Mouse (Mus musculus) myocyte (in vitro differentiated cells): ENCODE measurements around the gene Polr1e. TPM values are rescaled to one million over a fixed set of nuclear protein-coding genes. Genes with fewer than 3 reads are reported as not detected.
"Not testable (repeated sequence)": the region's sequence is repeated elsewhere in the genome, so short reads cannot be mapped to it uniquely, and the experiment has no call there.

Experiments used
- H3K27me3 ChIP-seq: one replicate; pipeline ENCODE4 v1.6.1; 2011; ENCODE audit not compliant: control insufficient read depth, insufficient read depth, insufficient read length
- H3K36me3 ChIP-seq: one replicate; pipeline ENCODE4 v1.6.1; 2011; ENCODE audit not compliant: control insufficient read depth, insufficient read depth
- H3K4me2 ChIP-seq: one replicate; pipeline ENCODE4 v1.6.1; 2011; ENCODE audit warnings: low read depth, control low read depth
- H3K4me3 ChIP-seq: one replicate; pipeline ENCODE4 v1.5.1; 2011; ENCODE audit warnings: mild to moderate bottlenecking, control low read depth, moderate library complexity
- H3K79me2 ChIP-seq: one replicate; pipeline ENCODE4 v1.6.1; 2011; ENCODE audit not compliant: control insufficient read depth, insufficient read depth
- H3ac ChIP-seq: one replicate; pipeline ENCODE4 v1.6.1; 2011; ENCODE audit not compliant: control insufficient read depth, insufficient read length
- CEBPB ChIP-seq: IDR thresholded peaks from 2 replicates; pipeline ENCODE4 v1.6.1; 2011; ENCODE audit warnings: mild to moderate bottlenecking, moderate library complexity; ENCODE audit not compliant: poor library complexity, insufficient read depth, severe bottlenecking
- E2F4 ChIP-seq: IDR thresholded peaks from one replicate; pipeline ENCODE4 v1.6.1; 2011; ENCODE audit warnings: mild to moderate bottlenecking, control low read depth, moderate library complexity; ENCODE audit not compliant: insufficient read depth
- MAX ChIP-seq: IDR thresholded peaks from one replicate; pipeline ENCODE4 v1.6.1; 2011; ENCODE audit warnings: low read depth, mild to moderate bottlenecking, control low read depth
- MYOD1 ChIP-seq, 3 experiments: IDR thresholded peaks; one replicate each; pipeline ENCODE4 v1.6.1; 2011; ENCODE audit warnings: control low read depth in 2 of 3, low read depth in 2 of 3, mild to moderate bottlenecking in 2 of 3, moderate library complexity in 1 of 3; ENCODE audit not compliant: insufficient read length in 2 of 3, control insufficient read depth in 1 of 3
- MYOG ChIP-seq, 3 experiments: IDR thresholded peaks; one replicate each; pipeline ENCODE4 v1.6.1; 2011; ENCODE audit warnings: control low read depth in 2 of 3, low read depth in 2 of 3, mild to moderate bottlenecking in 2 of 3; ENCODE audit not compliant: insufficient read length in 2 of 3, control insufficient read depth in 1 of 3, insufficient read depth in 1 of 3
- POLR2A ChIP-seq: IDR thresholded peaks from one replicate; pipeline ENCODE4 v1.6.1; 2011; ENCODE audit warnings: low read depth, mild to moderate bottlenecking, control low read depth, moderate library complexity; ENCODE audit not compliant: insufficient read length
- POLR2AphosphoS2 ChIP-seq: IDR thresholded peaks from one replicate; pipeline ENCODE4 v1.6.1; 2011; ENCODE audit warnings: low read depth, control low read depth; ENCODE audit not compliant: insufficient read length
- REST ChIP-seq: IDR thresholded peaks from one replicate; pipeline ENCODE4 v1.6.1; 2011; ENCODE audit warnings: mild to moderate bottlenecking, control low read depth, moderate library complexity; ENCODE audit not compliant: insufficient read depth, insufficient read length
- SRF ChIP-seq: IDR thresholded peaks from one replicate; pipeline ENCODE4 v1.6.1; 2011; ENCODE audit warnings: low read depth; ENCODE audit not compliant: control insufficient read depth, insufficient read length
- TCF12 ChIP-seq: IDR thresholded peaks from one replicate; pipeline ENCODE4 v1.6.1; 2011; ENCODE audit warnings: mild to moderate bottlenecking, control low read depth; ENCODE audit not compliant: poor library complexity, insufficient read depth, severe bottlenecking
- TCF3 ChIP-seq: IDR thresholded peaks from one replicate; pipeline ENCODE4 v1.6.1; 2011; ENCODE audit warnings: low read depth, control low read depth; ENCODE audit not compliant: insufficient read length
- USF1 ChIP-seq: IDR thresholded peaks from one replicate; pipeline ENCODE4 v1.6.1; 2011; ENCODE audit warnings: low read depth, mild to moderate bottlenecking, control low read depth, moderate library complexity
- polyA plus RNA-seq: library from polyadenylated mRNA; unstranded; fragments of >200 nt; fragmentation: generic; extraction: Trizol; gene quantifications from one replicate; pipeline ENCODE4 v1.2.1, GENCODE M21; 2012; ENCODE audit warnings: missing spikeins

Polr1e gene
- polyA plus RNA-seq, 1 experiment = 18.8 TPM

DNA sequence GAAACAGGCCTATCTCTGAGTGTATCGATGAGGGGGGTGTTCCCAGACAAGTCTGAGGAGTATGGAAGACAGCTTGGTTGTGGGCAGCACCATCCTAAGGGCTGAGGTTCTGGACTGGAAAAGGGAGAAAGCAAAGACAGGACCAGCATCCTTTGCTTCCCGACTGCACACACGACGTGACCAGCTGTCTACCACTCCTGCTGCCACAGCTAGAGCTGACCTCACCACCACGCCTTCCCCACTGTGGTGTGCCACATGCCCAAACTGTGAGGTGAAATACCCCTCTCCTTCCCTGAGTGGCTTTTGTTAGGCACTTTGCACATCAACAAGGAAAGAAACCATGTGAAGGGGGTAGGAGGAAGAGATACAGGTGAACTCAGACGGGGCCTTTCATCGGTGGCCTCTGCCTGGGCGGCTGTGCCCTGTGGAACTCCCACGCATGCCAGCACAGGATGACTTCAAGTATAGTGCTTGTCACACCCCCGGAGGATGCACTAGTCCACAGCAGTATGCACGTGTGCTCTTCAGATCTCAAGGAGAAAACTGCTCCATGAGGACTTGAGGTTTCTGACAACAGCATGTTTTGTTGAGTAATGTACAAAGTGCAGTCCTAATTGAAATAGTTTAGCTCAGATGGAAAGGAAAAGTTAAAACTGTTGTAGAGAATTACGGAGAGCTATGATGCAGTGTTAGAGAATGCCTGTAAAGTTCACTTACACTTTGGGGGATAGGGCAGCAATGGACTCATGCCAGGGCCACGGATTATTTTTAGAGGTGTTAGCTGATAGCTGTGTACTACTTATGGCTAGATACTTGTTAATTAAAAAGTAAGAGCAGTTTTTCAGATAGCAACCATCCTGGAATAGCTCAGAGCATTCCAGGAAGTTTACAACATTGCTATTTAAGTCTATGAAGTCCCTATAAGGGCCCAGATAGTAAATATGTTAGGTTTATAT, 19.4 kb downstream of the Polr1e start:
- peak in 2 of 3 experiments; percentile 65 to 82 for TF ChIP-seq MYOG (IDR thresholded peaks at IDR 0.05; ENCODE audit: control insufficient read depth in 1 of 3, insufficient read depth in 1 of 3, insufficient read length in 2 of 3, low read depth in 2 of 3)
- TF ChIP-seq MYOD1 (IDR thresholded peaks at IDR 0.05; ENCODE audit: control insufficient read depth in 1 of 3, insufficient read length in 2 of 3, low read depth in 2 of 3) = peak in 1 of 3 experiments; percentile 73
- no peak for TF ChIP-seq SRF
- Histone ChIP-seq H3K4me2 (no peak overlapping the region), H3K36me3 (peaks cover 9% of the 10 kb centered on the region), H3K27me3 (no peaks in the 10 kb centered on the region), H3ac (no peak overlapping the region), H3K79me2 (no peaks in the 10 kb centered on the region), H3K4me3 (no peak overlapping the region)

DNA sequence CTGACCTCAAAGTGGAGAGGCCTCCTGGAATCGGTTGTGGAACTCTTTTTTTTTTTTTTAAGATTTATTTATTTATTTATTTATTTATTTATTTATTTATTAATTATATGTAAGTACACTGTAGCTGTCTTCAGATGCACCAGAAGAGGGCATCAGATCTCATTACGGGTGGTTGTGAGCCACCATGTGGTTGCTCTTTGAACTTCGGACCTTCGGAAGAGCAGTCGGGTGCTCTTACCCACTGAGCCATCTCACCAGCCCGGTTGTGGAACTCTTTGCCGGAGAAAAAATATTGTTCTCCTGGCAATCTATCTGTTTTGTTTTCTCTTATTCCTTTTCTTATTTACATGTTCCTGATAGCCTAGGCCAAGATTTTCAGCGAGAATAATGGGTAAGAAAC, 20.5 kb downstream of the Polr1e start:
- H3ac ChIP-seq, H3K4me2 ChIP-seq, H3K36me3 ChIP-seq, H3K4me3 ChIP-seq, H3K79me2 ChIP-seq, H3K27me3 ChIP-seq: not testable (repeated sequence)

DNA sequence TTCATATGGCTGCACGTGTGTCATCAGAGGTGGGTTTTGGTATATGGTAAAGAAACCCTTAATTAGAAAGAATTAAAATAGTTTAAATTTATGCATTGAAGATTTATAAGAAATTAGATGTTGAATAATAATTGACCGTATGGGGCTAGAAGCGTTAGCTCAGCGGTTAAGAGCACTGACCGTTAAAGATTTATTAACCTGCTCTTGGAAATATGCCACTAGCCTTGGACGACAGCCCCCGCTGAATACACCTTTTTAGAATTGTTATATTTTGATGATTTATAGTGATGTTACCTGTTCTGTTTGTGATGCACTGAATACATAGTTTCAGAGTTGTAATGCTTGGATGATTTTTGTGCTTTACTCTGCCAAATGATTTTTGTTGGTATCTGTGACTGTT, 21.2 kb downstream of the Polr1e start:
- not testable (repeated sequence) for H3ac ChIP-seq, H3K4me2 ChIP-seq, H3K27me3 ChIP-seq, H3K79me2 ChIP-seq, H3K36me3 ChIP-seq, H3K4me3 ChIP-seq

DNA sequence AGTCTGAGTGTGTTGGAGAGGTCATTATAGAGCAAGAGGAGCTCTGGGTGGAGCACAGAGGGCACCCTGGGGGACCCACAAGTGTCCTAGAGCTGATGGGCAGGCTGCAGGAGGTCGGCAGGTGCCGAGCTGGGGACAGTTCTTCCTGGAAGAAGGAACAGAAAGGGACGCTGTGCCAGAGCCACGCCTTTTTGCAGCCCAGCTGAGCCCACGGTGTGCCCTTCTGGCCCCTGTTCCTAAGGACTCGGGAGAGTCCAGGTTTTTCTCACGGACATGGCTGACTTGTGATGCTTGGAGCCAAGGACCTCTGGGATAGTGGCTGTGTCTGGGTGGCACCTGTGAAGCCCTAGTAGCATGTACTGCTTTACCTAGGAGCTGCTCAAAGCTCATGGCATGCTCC, 22.4 kb downstream of the Polr1e start:
- H3ac ChIP-seq = no peak overlapping the region
- H3K36me3 ChIP-seq = no peaks in the 10 kb centered on the region
- TF ChIP-seq TCF3 (no peak), E2F4 (no peak), MAX (no peak), TCF12 (no peak), POLR2AphosphoS2 (no peak), MYOG (IDR thresholded peaks at IDR 0.05; ENCODE audit: control insufficient read depth in 1 of 3, insufficient read depth in 1 of 3, insufficient read length in 2 of 3, low read depth in 2 of 3) (no peak), POLR2A (no peak), MYOD1 (IDR thresholded peaks at IDR 0.05; ENCODE audit: control insufficient read depth in 1 of 3, insufficient read length in 2 of 3, low read depth in 2 of 3) (no peak)

DNA sequence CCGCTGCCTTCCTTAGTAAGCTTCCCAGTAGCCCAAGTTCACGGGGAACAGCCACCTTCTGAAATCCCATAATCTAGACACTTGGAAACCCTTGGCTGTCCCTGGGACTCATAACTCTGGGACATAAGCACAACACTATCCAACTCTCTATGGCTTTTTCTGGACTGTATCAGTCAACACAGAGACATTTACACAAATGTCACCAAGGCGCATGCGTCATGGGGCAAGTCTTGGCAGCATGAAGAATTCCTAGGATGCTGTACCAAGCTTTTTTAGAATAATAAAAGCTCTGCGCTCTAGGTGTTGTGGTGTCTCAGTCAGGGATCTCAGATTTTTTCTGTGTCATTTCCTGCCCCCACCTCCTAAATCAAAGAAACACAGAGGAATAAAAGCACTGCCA, 28.3 kb downstream of the Polr1e start:
- H3K4me3 ChIP-seq = no peak overlapping the region
- no peaks in the 10 kb centered on the region for H3K79me2 ChIP-seq
- TF ChIP-seq MAX (no peak), MYOG (IDR thresholded peaks at IDR 0.05; ENCODE audit: control insufficient read depth in 1 of 3, insufficient read depth in 1 of 3, insufficient read length in 2 of 3, low read depth in 2 of 3) (no peak), POLR2AphosphoS2 (no peak), MYOD1 (IDR thresholded peaks at IDR 0.05; ENCODE audit: control insufficient read depth in 1 of 3, insufficient read length in 2 of 3, low read depth in 2 of 3) (no peak), TCF3 (no peak), TCF12 (no peak), REST (no peak), POLR2A (no peak), USF1 (no peak), SRF (no peak), E2F4 (no peak), CEBPB (no peak)
- H3K36me3 ChIP-seq = no peaks in the 10 kb centered on the region
- no peak overlapping the region for H3ac ChIP-seq
- H3K27me3 ChIP-seq = no peaks in the 10 kb centered on the region
- H3K4me2 ChIP-seq = no peak overlapping the region

More for the DNA sequence above, 22.4 kb downstream of the Polr1e start:
- Histone ChIP-seq H3K79me2 (no peaks in the 10 kb centered on the region), H3K4me3 (no peak overlapping the region), H3K27me3 (no peaks in the 10 kb centered on the region), H3K4me2 (no peak overlapping the region)
